Mouse (Mus musculus) limb, embryonic 15.5 days (tissue): ENCODE measurements at regions not wholly inside any gene's neighbourhood (a gene's known extent, or its start where the extent isn't known, plus 50 kb on each side); places are given as distances from the start of the nearest gene placed in this dataset.

Experiments used
- ATAC-seq: fragments of 200-750 bp; cut with Nextera tagmentation; 2 replicates; pipeline ENCODE4 v1.8.0; 2017; ENCODE audit warnings: low read depth, moderate TSS enrichment; ENCODE audit not compliant: insufficient number of reproducible peaks, low FRiP score, low TSS enrichment
- H3K27ac ChIP-seq: fragments of 300-500 bp; sonication (generic); 2 replicates; pipeline ENCODE4 v1.5.1; 2015; ENCODE audit warnings: moderate library complexity, mild to moderate bottlenecking, inconsistent platforms
- H3K27me3 ChIP-seq: fragments of 300-500 bp; sonication (generic); 2 replicates; pipeline ENCODE4 v1.6.1; 2015; ENCODE audit warnings: inconsistent platforms
- H3K36me3 ChIP-seq: fragments of 300-500 bp; sonication (generic); 2 replicates; pipeline ENCODE4 v1.6.1; 2015; ENCODE audit warnings: inconsistent platforms
- H3K4me1 ChIP-seq: fragments of 300-500 bp; sonication (generic); 2 replicates; pipeline ENCODE4 v1.6.1; 2015; ENCODE audit warnings: inconsistent platforms
- H3K4me2 ChIP-seq: fragments of 300-500 bp; sonication (generic); 2 replicates; pipeline ENCODE4 v1.6.1; 2015; ENCODE audit warnings: mild to moderate bottlenecking, inconsistent platforms
- H3K4me3 ChIP-seq: fragments of 300-500 bp; sonication (generic); 2 replicates; pipeline ENCODE4 v1.5.1; 2015; ENCODE audit warnings: mild to moderate bottlenecking, inconsistent platforms
- H3K9ac ChIP-seq: fragments of 300-500 bp; sonication (generic); 2 replicates; pipeline ENCODE4 v1.6.1; 2015; ENCODE audit warnings: inconsistent platforms
- H3K9me3 ChIP-seq: fragments of 300-500 bp; sonication (generic); 2 replicates; pipeline ENCODE4 v1.6.1; 2016; ENCODE audit warnings: inconsistent platforms
- WGBS: fragments of 180-500 bp; shearing (Covaris S2); methylation state at CpG from one replicate; pipeline ENCODE4 v1.1.7; 2015; 5-methylcytosine and 5-hydroxymethylcytosine counted together

DNA sequence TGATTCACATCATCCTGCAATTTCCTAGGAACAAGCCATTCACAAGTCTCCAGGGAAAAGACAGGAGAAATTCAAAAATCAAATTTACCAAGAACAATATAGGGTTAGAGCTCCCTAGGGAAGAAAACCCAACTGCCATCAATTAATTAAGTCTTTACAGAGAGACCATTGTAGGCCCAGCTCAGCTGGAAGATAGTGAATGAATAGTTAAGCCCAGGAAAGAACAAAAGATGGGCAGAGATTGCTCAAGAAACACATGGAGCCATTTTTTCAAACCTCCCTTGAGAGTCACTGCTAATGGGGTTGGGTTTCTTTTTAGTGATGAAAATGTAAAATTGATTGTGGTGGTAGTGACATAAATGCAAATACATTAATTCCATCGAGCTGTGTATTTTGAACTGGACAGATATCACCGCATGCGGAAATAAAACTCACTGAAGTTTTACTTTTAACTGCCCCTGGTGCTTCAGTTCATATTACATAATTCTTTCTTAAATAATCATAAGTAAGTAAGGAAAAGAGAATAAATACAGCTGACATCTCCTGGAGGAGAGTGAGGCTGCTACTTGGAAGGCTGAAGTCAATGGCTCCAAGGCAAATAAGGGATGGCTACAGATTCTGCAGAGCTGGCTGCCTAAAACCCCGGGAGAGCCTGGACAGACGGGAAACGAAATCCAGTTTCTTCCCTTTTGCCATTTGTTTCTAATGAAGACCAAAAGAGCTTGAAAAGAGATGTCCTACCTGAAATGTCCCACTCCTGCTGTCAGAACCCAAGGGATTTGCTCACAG lies 106.5 kb downstream of the Fzd1 start:
- H3K4me2 ChIP-seq, result no peak overlapping the region
- H3K27me3 ChIP-seq, result peaks cover 4% of the 10 kb centered on the region; the same call in 1 of the 2 replicates
- 76% methylated on average over 6 of the region's 6 CpGs for WGBS
- H3K4me3 ChIP-seq, result no peak overlapping the region
- no peaks in the 10 kb centered on the region for H3K36me3 ChIP-seq
- no peak overlapping the region for H3K9ac ChIP-seq
- peaks cover 11% of the 10 kb centered on the region; the same call in 1 of the 2 replicates for H3K4me1 ChIP-seq
- H3K27ac ChIP-seq, result no peak overlapping the region
- no peaks in the 10 kb centered on the region for H3K9me3 ChIP-seq
- no peak for ATAC-seq

DNA sequence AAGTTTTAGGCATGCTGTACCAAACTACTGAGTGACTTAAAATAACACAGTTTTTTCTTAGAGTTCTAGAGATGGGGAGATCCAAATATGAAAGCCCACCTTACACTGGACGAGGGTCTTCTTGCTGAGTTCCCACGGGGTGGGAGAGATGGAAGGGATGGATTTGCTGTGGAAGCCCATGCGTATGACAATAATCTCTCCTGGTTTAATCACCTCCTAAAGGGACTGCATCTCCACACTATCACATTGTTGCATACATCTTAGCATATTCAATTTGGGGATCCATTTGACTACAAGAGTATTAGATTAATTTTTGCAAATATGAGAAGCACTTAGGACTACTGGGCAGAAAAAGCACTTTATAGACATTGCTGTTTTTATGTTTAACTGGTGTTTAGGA lies 107.1 kb downstream of the Fzd1 start:
- Histone ChIP-seq H3K4me1 (peaks cover 11% of the 10 kb centered on the region; the same call in 1 of the 2 replicates), H3K36me3 (no peaks in the 10 kb centered on the region), H3K9me3 (no peaks in the 10 kb centered on the region), H3K27ac (no peak overlapping the region), H3K9ac (no peak overlapping the region), H3K4me2 (no peak overlapping the region), H3K4me3 (no peak overlapping the region), H3K27me3 (peaks cover 4% of the 10 kb centered on the region; the same call in 1 of the 2 replicates)
- ATAC-seq, result no peak
- WGBS, result 80% methylated on average over 3 of the region's 3 CpGs

DNA sequence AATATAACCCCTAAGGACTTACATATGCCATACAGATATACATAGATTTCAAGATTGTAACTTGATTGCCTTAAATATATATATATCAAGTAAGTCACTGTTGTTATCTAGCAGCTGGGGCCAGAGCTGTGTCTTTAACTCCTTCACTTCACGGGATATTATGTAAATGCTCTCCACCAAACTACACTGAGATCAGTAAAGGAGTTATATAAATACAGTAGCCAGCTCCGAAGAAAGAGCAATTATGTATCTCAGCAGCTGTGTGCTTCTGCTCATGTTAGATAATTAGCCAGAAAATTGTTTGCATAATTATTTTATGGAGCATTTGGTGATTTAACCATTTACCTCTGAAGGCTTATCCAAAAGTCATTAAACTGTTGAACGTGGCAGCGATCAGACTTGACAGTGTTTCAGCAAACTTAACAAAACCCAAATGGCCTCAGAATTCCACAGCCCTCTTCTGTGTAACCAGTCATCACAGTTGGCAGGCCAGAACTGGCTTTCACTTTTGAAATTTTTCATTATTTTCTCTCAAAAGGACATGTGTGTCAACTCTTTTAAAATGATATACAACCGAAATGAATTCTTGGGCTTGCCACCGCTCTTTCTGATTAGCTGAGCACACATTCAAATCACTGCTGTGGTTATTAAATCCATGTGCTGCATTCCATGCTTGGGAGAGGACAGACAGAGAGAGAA lies 107.8 kb downstream of the Fzd1 start:
- no peak overlapping the region; the same call in 1 of the 2 replicates for H3K27ac ChIP-seq
- no peaks in the 10 kb centered on the region for H3K9me3 ChIP-seq
- H3K4me1 ChIP-seq, result peaks cover 11% of the 10 kb centered on the region; the same call in 1 of the 2 replicates
- 13% methylated on average over 6 of the region's 6 CpGs for WGBS
- no peak overlapping the region for H3K4me3 ChIP-seq
- H3K9ac ChIP-seq, result no peak overlapping the region
- no peak for ATAC-seq
- peaks cover 4% of the 10 kb centered on the region; the same call in 1 of the 2 replicates for H3K27me3 ChIP-seq
- H3K36me3 ChIP-seq, result no peaks in the 10 kb centered on the region
- no peak overlapping the region for H3K4me2 ChIP-seq

DNA sequence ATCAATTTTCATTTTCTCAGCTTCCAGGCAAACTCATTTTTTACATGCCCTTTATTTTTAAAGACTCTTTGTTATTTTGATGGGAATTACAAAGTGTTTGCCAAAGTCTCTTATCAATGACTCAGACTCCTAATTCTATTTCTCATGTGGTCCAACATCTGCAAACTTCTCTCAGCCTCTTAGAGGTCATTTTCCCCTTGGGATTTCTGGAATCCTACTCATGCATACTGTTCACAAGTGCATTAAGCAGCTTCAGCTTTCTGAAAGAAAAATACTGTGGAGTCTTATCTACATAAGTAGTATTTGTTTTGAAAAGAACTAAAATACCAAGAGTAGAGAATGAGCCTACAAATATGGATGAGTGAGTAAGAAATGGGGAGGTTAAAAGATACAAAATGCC lies 116.8 kb downstream of the Fzd1 start:
- no peak for ATAC-seq
- no peak overlapping the region for H3K27ac ChIP-seq
- no peaks in the 10 kb centered on the region for H3K27me3 ChIP-seq
- H3K36me3 ChIP-seq, result no peaks in the 10 kb centered on the region
- H3K4me3 ChIP-seq, result no peak overlapping the region
- H3K4me1 ChIP-seq, result no peaks in the 10 kb centered on the region
- H3K9ac ChIP-seq, result no peak overlapping the region
- no peak overlapping the region for H3K4me2 ChIP-seq
- H3K9me3 ChIP-seq, result no peaks in the 10 kb centered on the region

DNA sequence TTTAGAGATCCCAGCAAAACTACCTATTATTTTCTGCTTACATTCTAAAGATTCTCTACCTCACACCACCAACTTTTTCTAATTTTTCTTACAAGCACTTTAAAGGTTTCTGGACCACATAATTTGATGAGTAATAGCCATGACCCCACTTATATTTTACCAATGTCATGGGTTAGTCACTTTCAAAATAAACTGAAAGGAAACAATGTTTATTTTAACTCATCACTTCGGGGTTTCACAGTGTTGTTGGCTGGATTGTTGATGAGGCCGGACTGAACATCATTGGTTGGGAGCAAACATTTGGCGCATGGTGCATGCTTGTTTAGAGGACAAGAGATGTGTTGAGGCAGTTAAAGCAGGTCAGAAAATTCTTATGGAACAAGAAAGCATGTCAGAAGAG lies 124.1 kb downstream of the Fzd1 start:
- Histone ChIP-seq H3K9ac (no peak overlapping the region), H3K9me3 (no peaks in the 10 kb centered on the region), H3K36me3 (no peaks in the 10 kb centered on the region), H3K27me3 (no peaks in the 10 kb centered on the region), H3K27ac (no peak overlapping the region), H3K4me3 (no peak overlapping the region), H3K4me2 (no peak overlapping the region), H3K4me1 (no peaks in the 10 kb centered on the region)
- 79% methylated on average over 3 of the region's 3 CpGs for WGBS
- no peak for ATAC-seq

DNA sequence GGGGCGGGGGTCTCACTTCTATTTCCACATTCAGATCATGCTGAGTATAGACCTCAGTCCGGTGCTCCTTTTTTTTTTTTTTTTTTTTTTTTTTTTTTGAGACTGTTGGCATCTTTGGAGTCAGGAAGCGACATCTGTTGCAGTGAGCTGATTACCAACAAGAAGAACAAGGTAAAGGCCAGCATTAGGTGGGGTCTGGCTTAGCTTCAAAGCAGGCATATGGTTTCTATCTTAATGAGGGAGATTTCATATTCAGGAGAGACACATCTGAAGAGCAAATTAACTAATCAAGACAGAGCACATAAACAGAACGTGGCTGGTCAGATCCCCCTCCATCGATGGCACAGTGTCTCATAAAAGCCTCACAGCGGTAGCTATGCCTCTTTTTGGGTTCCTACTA lies 132.6 kb downstream of the Fzd1 start:
- Histone ChIP-seq H3K27me3 (no peaks in the 10 kb centered on the region), H3K27ac (no peak overlapping the region), H3K9me3 (no peaks in the 10 kb centered on the region), H3K4me3 (no peak overlapping the region), H3K9ac (no peak overlapping the region), H3K4me2 (no peak overlapping the region), H3K4me1 (peaks cover 6% of the 10 kb centered on the region; the same call in 1 of the 2 replicates), H3K36me3 (no peaks in the 10 kb centered on the region)
- WGBS, result 57% methylated on average over 6 of the region's 6 CpGs
- ATAC-seq, result no peak

DNA sequence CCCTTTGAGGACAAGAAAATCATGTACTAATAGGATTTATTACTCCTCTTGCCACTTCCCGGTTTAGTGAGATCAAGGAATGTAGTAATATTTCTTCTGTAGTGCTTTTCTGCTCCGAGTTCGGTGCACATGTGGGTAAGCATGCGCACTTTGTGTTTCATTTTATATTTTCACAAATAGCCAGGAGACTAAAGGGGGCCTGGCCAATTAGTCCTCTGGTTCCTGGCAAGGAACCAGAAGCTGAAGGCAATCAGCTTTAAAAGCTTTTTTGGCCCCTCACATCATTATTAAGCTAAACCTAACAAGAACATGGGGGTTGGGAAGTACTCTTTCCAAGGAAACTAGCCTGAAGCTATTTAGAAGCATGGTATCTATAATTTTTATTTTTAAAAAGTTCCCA lies 134.2 kb downstream of the Fzd1 start:
- 8% methylated on average over 4 of the region's 4 CpGs for WGBS
- peak; percentile 61; the same call in 1 of the 2 replicates for ATAC-seq
- no peaks in the 10 kb centered on the region for H3K36me3 ChIP-seq
- no peak overlapping the region for H3K4me3 ChIP-seq
- H3K4me2 ChIP-seq, result no peak overlapping the region
- H3K27me3 ChIP-seq, result no peaks in the 10 kb centered on the region
- H3K4me1 ChIP-seq, result peaks cover 6% of the 10 kb centered on the region; the same call in 1 of the 2 replicates
- 0 out of 2 replicates have a peak overlapping the region, but pooled peaks have one; percentile 7 for H3K27ac ChIP-seq
- H3K9me3 ChIP-seq, result no peaks in the 10 kb centered on the region
- H3K9ac ChIP-seq, result no peak overlapping the region

DNA sequence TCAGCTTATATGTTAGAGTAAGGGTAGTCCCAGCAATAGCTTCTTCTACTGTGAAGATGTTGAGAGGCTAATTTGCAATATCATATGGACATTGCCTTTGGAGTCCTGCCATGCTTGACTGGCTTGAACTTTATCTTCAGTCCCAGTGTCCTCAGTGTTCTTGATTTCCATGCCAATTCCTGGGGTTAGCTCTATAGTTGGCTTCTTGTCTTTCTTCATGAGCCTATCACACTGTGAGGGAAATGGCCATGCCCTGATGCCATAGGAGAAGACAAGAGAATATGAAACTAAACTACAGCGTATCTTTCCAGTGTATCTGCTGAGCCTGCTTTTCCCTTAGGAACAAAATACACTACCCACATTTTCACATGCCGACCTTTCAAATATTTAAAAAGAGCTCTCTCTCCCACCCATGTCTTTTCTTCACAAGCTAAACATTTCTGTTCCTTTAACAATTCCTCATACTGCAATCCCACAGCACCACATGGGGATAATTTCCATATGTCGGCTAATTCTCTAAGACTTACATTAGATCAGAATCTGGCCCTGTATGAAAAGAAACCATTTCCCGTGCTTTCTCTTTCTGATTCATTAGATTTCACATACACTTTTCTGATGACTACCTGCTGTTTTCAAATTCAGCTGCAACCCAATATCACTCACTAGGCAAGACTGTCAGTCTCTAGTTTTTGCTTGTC lies 137.2 kb downstream of the Fzd1 start:
- no peak for ATAC-seq
- no peaks in the 10 kb centered on the region for H3K36me3 ChIP-seq
- H3K27ac ChIP-seq, result no peak overlapping the region
- no peak overlapping the region for H3K4me3 ChIP-seq
- no peaks in the 10 kb centered on the region for H3K27me3 ChIP-seq
- H3K9ac ChIP-seq, result no peak overlapping the region
- H3K4me2 ChIP-seq, result no peak overlapping the region
- H3K9me3 ChIP-seq, result no peaks in the 10 kb centered on the region
- WGBS, result 35% methylated on average over 4 of the region's 4 CpGs
- peaks cover 6% of the 10 kb centered on the region; the same call in 1 of the 2 replicates for H3K4me1 ChIP-seq

DNA sequence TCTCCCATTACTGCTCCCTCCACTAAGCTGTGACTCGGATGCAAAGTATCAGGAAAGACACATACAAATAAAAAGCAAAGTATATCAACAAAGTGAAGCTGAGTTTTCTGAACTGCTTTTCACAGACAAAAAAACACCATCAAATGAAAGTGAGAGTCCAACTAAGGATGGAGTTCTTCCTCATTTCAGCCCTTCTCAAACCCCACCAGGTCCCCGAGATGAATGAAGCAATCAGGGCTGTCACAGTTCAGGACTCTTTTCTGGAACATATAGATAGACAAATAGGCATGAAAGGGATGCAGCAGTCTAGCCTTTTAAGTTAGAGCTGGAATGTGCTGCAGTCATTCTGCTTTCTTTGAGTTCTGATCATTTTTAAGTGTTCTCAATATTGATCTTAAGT lies 142.6 kb downstream of the Fzd1 start:
- Histone ChIP-seq H3K9me3 (no peaks in the 10 kb centered on the region), H3K4me3 (no peak overlapping the region), H3K4me1 (no peaks in the 10 kb centered on the region), H3K4me2 (no peak overlapping the region), H3K27ac (no peak overlapping the region), H3K27me3 (no peaks in the 10 kb centered on the region), H3K36me3 (no peaks in the 10 kb centered on the region), H3K9ac (no peak overlapping the region)
- 84% methylated on average over 2 of the region's 2 CpGs for WGBS
- ATAC-seq, result no peak

DNA sequence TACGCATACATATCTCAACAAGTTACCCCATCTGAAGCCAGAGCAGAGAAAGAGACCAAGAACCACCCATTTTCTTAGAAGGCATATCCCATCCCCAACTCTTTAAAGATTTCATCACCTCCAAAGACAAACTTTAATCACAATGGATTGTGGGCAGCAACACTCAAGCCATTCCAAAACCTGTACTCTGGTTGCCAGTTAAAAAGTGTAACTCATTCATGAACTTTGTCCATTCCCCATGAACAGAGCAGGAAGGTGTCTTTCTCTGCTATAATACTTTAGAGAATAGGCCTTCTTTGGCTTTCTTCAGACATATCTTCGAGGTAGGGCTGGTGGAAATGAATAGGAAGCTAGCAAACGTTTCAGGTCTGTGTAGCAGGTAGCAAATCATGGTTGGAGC lies 160.4 kb downstream of the Fzd1 start:
- no peak overlapping the region for H3K4me2 ChIP-seq
- 86% methylated on average over 3 of the region's 3 CpGs for WGBS
- H3K4me1 ChIP-seq, result no peaks in the 10 kb centered on the region
- H3K9me3 ChIP-seq, result no peaks in the 10 kb centered on the region
- no peaks in the 10 kb centered on the region for H3K27me3 ChIP-seq
- no peak overlapping the region for H3K27ac ChIP-seq
- no peak for ATAC-seq
- H3K4me3 ChIP-seq, result no peak overlapping the region
- no peak overlapping the region for H3K9ac ChIP-seq
- H3K36me3 ChIP-seq, result no peaks in the 10 kb centered on the region

DNA sequence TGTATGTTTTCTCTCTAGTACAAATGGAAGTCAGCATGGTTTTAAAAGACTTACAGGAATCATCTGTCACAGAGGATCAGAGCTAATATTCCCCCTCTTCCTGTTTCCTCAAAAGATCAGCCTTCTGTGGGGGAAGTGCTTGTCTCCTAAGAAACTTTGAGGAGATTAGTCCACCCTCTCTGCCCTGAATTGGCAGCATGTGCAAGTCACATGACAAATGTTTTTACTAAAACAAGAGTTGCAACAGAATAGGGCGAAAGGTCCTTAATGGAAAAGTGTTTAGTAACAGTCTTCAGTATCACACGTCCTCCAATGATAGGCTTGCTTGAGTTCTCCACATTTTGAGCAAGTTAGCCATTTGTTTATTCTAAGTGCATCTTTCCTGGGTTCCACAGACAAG lies 162.8 kb downstream of the Fzd1 start:
- no peaks in the 10 kb centered on the region for H3K9me3 ChIP-seq
- 61% methylated on average over 2 of the region's 2 CpGs for WGBS
- H3K4me2 ChIP-seq, result no peak overlapping the region
- ATAC-seq, result no peak
- H3K36me3 ChIP-seq, result no peaks in the 10 kb centered on the region
- H3K9ac ChIP-seq, result no peak overlapping the region
- H3K27me3 ChIP-seq, result no peaks in the 10 kb centered on the region
- H3K4me3 ChIP-seq, result no peak overlapping the region
- no peak overlapping the region for H3K27ac ChIP-seq
- no peaks in the 10 kb centered on the region for H3K4me1 ChIP-seq

DNA sequence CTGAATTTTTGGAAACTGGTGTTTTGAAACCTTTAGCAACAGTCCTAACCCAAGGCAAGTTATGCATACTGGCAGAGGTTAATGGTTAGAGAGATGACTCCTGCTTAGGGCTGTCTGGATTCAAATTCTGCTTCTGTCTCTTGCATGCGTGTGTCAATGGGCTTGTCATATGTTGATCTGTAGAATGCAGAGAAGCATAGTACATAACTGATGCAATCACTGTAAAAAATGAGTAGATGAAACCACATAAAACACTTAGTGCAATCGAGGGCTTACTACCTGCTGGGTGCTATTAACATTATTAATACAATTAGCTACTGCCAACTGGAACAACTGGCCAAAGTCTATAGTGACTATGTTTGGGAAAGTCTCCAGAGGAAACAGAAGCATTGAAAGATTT lies 163.3 kb downstream of the Fzd1 start:
- Histone ChIP-seq H3K4me1 (no peaks in the 10 kb centered on the region), H3K27ac (no peak overlapping the region), H3K36me3 (no peaks in the 10 kb centered on the region), H3K27me3 (no peaks in the 10 kb centered on the region), H3K4me3 (no peak overlapping the region), H3K9ac (no peak overlapping the region), H3K9me3 (no peaks in the 10 kb centered on the region), H3K4me2 (no peak overlapping the region)
- WGBS, result 65% methylated on average over 2 of the region's 2 CpGs
- no peak for ATAC-seq
